Mouse (Mus musculus) neural tube, embryonic 10.5 days (tissue): ENCODE data around the gene Trappc1.

Experiments
- DNase-seq: peaks from one replicate; pipeline ENCODE4 v3.0.0-alpha.2; 2017; ENCODE audit warnings: low spot score; ENCODE audit errors: extremely low spot score

Trappc1 gene

GRCm38 (mm10) chr11:69328517-69328916, 4.7 kb downstream of the Trappc1 start:
- no peak for DNase-seq

- no peak for DNase-seq
Measured at GRCm38 (mm10) chr11:69331152-69331551, 7.4 kb downstream of the Trappc1 start.

GRCm38 (mm10) chr11:69331929-69332405, 8.2 kb downstream of the Trappc1 start:
- DNase-seq, result peak; percentile 78

GRCm38 (mm10) chr11:69332713-69333253, 9.0 kb downstream of the Trappc1 start:
- DNase-seq, result no peak

- no peak for DNase-seq
Measured at GRCm38 (mm10) chr11:69333922-69334321, 10.1 kb downstream of the Trappc1 start.

GRCm38 (mm10) chr11:69334796-69335195, 11.0 kb downstream of the Trappc1 start:
- no peak for DNase-seq

GRCm38 (mm10) chr11:69340161-69341131, 16.7 kb downstream of the Trappc1 start, which contains the start of gene Rnf227:
Rnf227 (plus strand) TSS chr11:69340461.
- DNase-seq, result peak; percentile 83

GRCm38 (mm10) chr11:69346441-69346840, 22.7 kb downstream of the Trappc1 start:
- no peak for DNase-seq

GRCm38 (mm10) chr11:69356544-69356943, 32.8 kb downstream of the Trappc1 start:
- DNase-seq, result no peak

- no peak for DNase-seq
Measured at GRCm38 (mm10) chr11:69357690-69358089, 33.9 kb downstream of the Trappc1 start.

- DNase-seq, result no peak
Measured at GRCm38 (mm10) chr11:69362021-69362420, 38.2 kb downstream of the Trappc1 start.

- no peak for DNase-seq
Measured at GRCm38 (mm10) chr11:69362479-69362878, 38.7 kb downstream of the Trappc1 start.

- DNase-seq, result no peak
Measured at GRCm38 (mm10) chr11:69364376-69364775, 40.6 kb downstream of the Trappc1 start.

GRCm38 (mm10) chr11:69364910-69365309, 41.1 kb downstream of the Trappc1 start:
- DNase-seq, result peak; percentile 55

- peak; percentile 28 for DNase-seq
Measured at GRCm38 (mm10) chr11:69365722-69366121, 41.9 kb downstream of the Trappc1 start.

GRCm38 (mm10) chr11:69366157-69366854, 42.5 kb downstream of the Trappc1 start:
- peak; percentile 82 for DNase-seq

- peak; percentile 51 for DNase-seq
Measured at GRCm38 (mm10) chr11:69366855-69367615, 43.3 kb downstream of the Trappc1 start.

- no peak for DNase-seq
Measured at GRCm38 (mm10) chr11:69367616-69368355, 44.0 kb downstream of the Trappc1 start.

GRCm38 (mm10) chr11:69368356-69369214, 44.8 kb downstream of the Trappc1 start:
- DNase-seq, result peak; percentile 78
